Mouse (Mus musculus) forebrain, embryonic 12.5 days (tissue): ENCODE data around the gene Nipal1. TPM values are rescaled to one million over a fixed set of nuclear protein-coding genes. Genes with fewer than 3 reads are reported as not detected.

Experiments used
- ATAC-seq: fragments of 200-750 bp; cut with Nextera tagmentation; 2 replicates; pipeline ENCODE4 v1.8.0; 2017; ENCODE audit warnings: moderate TSS enrichment; ENCODE audit not compliant: low FRiP score
- H3K27ac ChIP-seq: fragments of 300-500 bp; sonication (generic); 2 replicates; pipeline ENCODE4 v1.5.1; 2016; ENCODE audit warnings: mild to moderate bottlenecking
- H3K27me3 ChIP-seq: fragments of 300-500 bp; sonication (generic); 2 replicates; pipeline ENCODE4 v1.6.1; 2016; ENCODE audit warnings: mild to moderate bottlenecking
- H3K36me3 ChIP-seq: fragments of 300-500 bp; sonication (generic); replicated peaks from 2 replicates; pipeline ENCODE4 v1.6.1; 2016; ENCODE audit warnings: mild to moderate bottlenecking
- H3K4me1 ChIP-seq: fragments of 300-500 bp; sonication (generic); 2 replicates; pipeline ENCODE4 v1.6.1; 2016
- H3K4me2 ChIP-seq: fragments of 300-500 bp; sonication (generic); 2 replicates; pipeline ENCODE4 v1.6.1; 2016; ENCODE audit warnings: mild to moderate bottlenecking, moderate library complexity
- H3K4me3 ChIP-seq: fragments of 300-500 bp; sonication (generic); replicated peaks from 2 replicates; pipeline ENCODE4 v1.5.1; 2016; ENCODE audit warnings: mild to moderate bottlenecking
- H3K9ac ChIP-seq: fragments of 300-500 bp; sonication (generic); 2 replicates; pipeline ENCODE4 v1.6.1; 2016; ENCODE audit warnings: mild to moderate bottlenecking
- H3K9me3 ChIP-seq: fragments of 300-500 bp; sonication (generic); 2 replicates; pipeline ENCODE4 v1.6.1; 2016
- WGBS: fragments of 180-500 bp; shearing (Covaris S2); methylation state at CpG from one replicate; pipeline ENCODE4 v1.1.7; 2016; 5-methylcytosine and 5-hydroxymethylcytosine counted together
- polyA plus RNA-seq: library from polyadenylated mRNA; unstranded; fragments of >200 nt; fragmentation: Nextera tagmentation; extraction: Ambion mirVana; gene quantifications from 2 replicates; pipeline ENCODE4 v1.2.1, GENCODE M21; 2016

The Nipal1 gene
- polyA plus RNA-seq = 0.49 and 0.56 TPM in 2 replicates

GRCm38 (mm10) chr5:72647418-72647907 is at the start of gene Nipal1:
Nipal1 (plus strand) TSS chr5:72647795.
- H3K9ac ChIP-seq = peak within 1 kb of the TSS; percentile 47
- H3K27ac ChIP-seq = no peak within 1 kb of the TSS
- H3K4me1 ChIP-seq = peaks cover 11% of the 10 kb centered on the region
- H3K4me2 ChIP-seq = peak within 1 kb of the TSS; percentile 94
- H3K27me3 ChIP-seq = peaks cover 44% of the 10 kb centered on the region
- H3K36me3 ChIP-seq = no peaks in the 10 kb centered on the region
- peak within 1 kb of the TSS; percentile 48 for H3K4me3 ChIP-seq
- H3K9me3 ChIP-seq = no peaks in the 10 kb centered on the region
- ATAC-seq = peak; percentile 95
- under 1% methylated on average over 25 of the region's 25 CpGs for WGBS

- 7% methylated on average over 5 of the region's 5 CpGs for WGBS
- H3K9me3 ChIP-seq = no peaks in the 10 kb centered on the region
- no peak overlapping the region for H3K27ac ChIP-seq
- H3K4me1 ChIP-seq = no peaks in the 10 kb centered on the region
- no peak overlapping the region for H3K9ac ChIP-seq
- ATAC-seq = peak; percentile 70; the same call in 1 of the 2 replicates
- H3K36me3 ChIP-seq = no peaks in the 10 kb centered on the region
- H3K4me2 ChIP-seq = no peak overlapping the region
- no peak overlapping the region for H3K4me3 ChIP-seq
- no peaks in the 10 kb centered on the region for H3K27me3 ChIP-seq
Observed at GRCm38 (mm10) chr5:72601006-72601405, 46.6 kb upstream of the Nipal1 start.

GRCm38 (mm10) chr5:72603138-72603537 is 44.5 kb upstream of the Nipal1 start:
- WGBS = 88% methylated on average over 4 of the region's 4 CpGs
- no peak for ATAC-seq
- H3K27me3 ChIP-seq = no peaks in the 10 kb centered on the region
- no peaks in the 10 kb centered on the region for H3K4me1 ChIP-seq
- H3K36me3 ChIP-seq = no peaks in the 10 kb centered on the region
- no peak overlapping the region for H3K27ac ChIP-seq
- no peak overlapping the region for H3K9ac ChIP-seq
- H3K4me2 ChIP-seq = no peak overlapping the region
- no peaks in the 10 kb centered on the region for H3K9me3 ChIP-seq
- no peak overlapping the region for H3K4me3 ChIP-seq

GRCm38 (mm10) chr5:72617413-72617812 is 30.2 kb upstream of the Nipal1 start:
- 85% methylated on average over 4 of the region's 4 CpGs for WGBS
- no peak for ATAC-seq
- Histone ChIP-seq H3K27ac (no peak overlapping the region), H3K9ac (no peak overlapping the region), H3K9me3 (no peaks in the 10 kb centered on the region), H3K4me1 (no peaks in the 10 kb centered on the region), H3K4me2 (no peak overlapping the region), H3K4me3 (no peak overlapping the region), H3K36me3 (no peaks in the 10 kb centered on the region), H3K27me3 (no peaks in the 10 kb centered on the region)

- no peaks in the 10 kb centered on the region for H3K36me3 ChIP-seq
- 82% methylated on average over 1 of the region's 1 CpGs for WGBS
- H3K4me1 ChIP-seq = no peaks in the 10 kb centered on the region
- H3K9me3 ChIP-seq = no peaks in the 10 kb centered on the region
- no peak for ATAC-seq
- no peak overlapping the region for H3K27ac ChIP-seq
- no peaks in the 10 kb centered on the region for H3K27me3 ChIP-seq
- no peak overlapping the region for H3K9ac ChIP-seq
- H3K4me3 ChIP-seq = no peak overlapping the region
- H3K4me2 ChIP-seq = no peak overlapping the region
Observed at GRCm38 (mm10) chr5:72621022-72621421, 26.6 kb upstream of the Nipal1 start.

- no peaks in the 10 kb centered on the region for H3K36me3 ChIP-seq
- H3K27ac ChIP-seq = no peak overlapping the region
- H3K4me3 ChIP-seq = no peak overlapping the region
- ATAC-seq = no peak
- no peaks in the 10 kb centered on the region for H3K9me3 ChIP-seq
- no peak overlapping the region for H3K4me2 ChIP-seq
- no peaks in the 10 kb centered on the region for H3K27me3 ChIP-seq
- no peaks in the 10 kb centered on the region for H3K4me1 ChIP-seq
- 89% methylated on average over 6 of the region's 6 CpGs for WGBS
- H3K9ac ChIP-seq = no peak overlapping the region
Observed at GRCm38 (mm10) chr5:72630026-72630425, 17.6 kb upstream of the Nipal1 start.

- Histone ChIP-seq H3K4me1 (no peaks in the 10 kb centered on the region), H3K27ac (no peak overlapping the region), H3K27me3 (no peaks in the 10 kb centered on the region), H3K9ac (no peak overlapping the region), H3K9me3 (no peaks in the 10 kb centered on the region), H3K36me3 (no peaks in the 10 kb centered on the region), H3K4me3 (no peak overlapping the region), H3K4me2 (no peak overlapping the region)
- 89% methylated on average over 9 of the region's 9 CpGs for WGBS
- ATAC-seq = no peak
Observed at GRCm38 (mm10) chr5:72634791-72635271, 12.8 kb upstream of the Nipal1 start.

GRCm38 (mm10) chr5:72636122-72636521 is 11.5 kb upstream of the Nipal1 start:
- no peak overlapping the region for H3K4me3 ChIP-seq
- ATAC-seq = no peak
- H3K9ac ChIP-seq = no peak overlapping the region
- no peaks in the 10 kb centered on the region for H3K9me3 ChIP-seq
- H3K4me1 ChIP-seq = no peaks in the 10 kb centered on the region
- no peaks in the 10 kb centered on the region for H3K36me3 ChIP-seq
- H3K4me2 ChIP-seq = no peak overlapping the region
- 74% methylated on average over 3 of the region's 3 CpGs for WGBS
- H3K27ac ChIP-seq = no peak overlapping the region
- no peaks in the 10 kb centered on the region for H3K27me3 ChIP-seq

GRCm38 (mm10) chr5:72636576-72636975 is 11.0 kb upstream of the Nipal1 start:
- Histone ChIP-seq H3K4me1 (no peaks in the 10 kb centered on the region), H3K36me3 (no peaks in the 10 kb centered on the region), H3K9me3 (no peaks in the 10 kb centered on the region), H3K27me3 (no peaks in the 10 kb centered on the region), H3K9ac (no peak overlapping the region), H3K4me3 (no peak overlapping the region), H3K4me2 (no peak overlapping the region), H3K27ac (no peak overlapping the region)
- no peak for ATAC-seq
- 86% methylated on average over 3 of the region's 3 CpGs for WGBS

GRCm38 (mm10) chr5:72640072-72640471 is 7.5 kb upstream of the Nipal1 start:
- H3K4me2 ChIP-seq = no peak overlapping the region
- H3K27me3 ChIP-seq = no peaks in the 10 kb centered on the region
- 92% methylated on average over 1 of the region's 1 CpGs for WGBS
- H3K9me3 ChIP-seq = no peaks in the 10 kb centered on the region
- no peak overlapping the region for H3K4me3 ChIP-seq
- no peak for ATAC-seq
- no peaks in the 10 kb centered on the region for H3K4me1 ChIP-seq
- H3K36me3 ChIP-seq = no peaks in the 10 kb centered on the region
- H3K27ac ChIP-seq = no peak overlapping the region
- H3K9ac ChIP-seq = no peak overlapping the region

GRCm38 (mm10) chr5:72643655-72644054 is 3.9 kb upstream of the Nipal1 start:
- H3K27me3 ChIP-seq = peaks cover 23% of the 10 kb centered on the region
- H3K4me1 ChIP-seq = peaks cover 11% of the 10 kb centered on the region
- H3K4me3 ChIP-seq = no peak overlapping the region
- 58% methylated on average over 7 of the region's 7 CpGs for WGBS
- no peaks in the 10 kb centered on the region for H3K36me3 ChIP-seq
- H3K9me3 ChIP-seq = no peaks in the 10 kb centered on the region
- no peak overlapping the region for H3K27ac ChIP-seq
- no peak for ATAC-seq
- H3K9ac ChIP-seq = no peak overlapping the region
- no peak overlapping the region for H3K4me2 ChIP-seq

GRCm38 (mm10) chr5:72644175-72644574 is 3.4 kb upstream of the Nipal1 start, which contains the start of gene Cnga1:
Cnga1 (minus strand) TSS chr5:72644275.
- peaks cover 28% of the 10 kb centered on the region for H3K27me3 ChIP-seq
- H3K36me3 ChIP-seq = no peaks in the 10 kb centered on the region
- H3K4me2 ChIP-seq = no peak within 1 kb of the TSS
- no peak within 1 kb of the TSS for H3K9ac ChIP-seq
- WGBS = 72% methylated on average over 1 of the region's 1 CpGs
- no peak for ATAC-seq
- H3K27ac ChIP-seq = no peak within 1 kb of the TSS
- H3K4me1 ChIP-seq = peaks cover 11% of the 10 kb centered on the region
- H3K9me3 ChIP-seq = no peaks in the 10 kb centered on the region
- no peak within 1 kb of the TSS for H3K4me3 ChIP-seq

GRCm38 (mm10) chr5:72646131-72646530 is 1.5 kb upstream of the Nipal1 start:
- H3K4me1 ChIP-seq = peaks cover 11% of the 10 kb centered on the region
- peaks cover 38% of the 10 kb centered on the region for H3K27me3 ChIP-seq
- no peak overlapping the region for H3K4me2 ChIP-seq
- WGBS = 40% methylated on average over 10 of the region's 10 CpGs
- H3K27ac ChIP-seq = no peak overlapping the region
- H3K4me3 ChIP-seq = no peak overlapping the region
- H3K36me3 ChIP-seq = no peaks in the 10 kb centered on the region
- H3K9ac ChIP-seq = no peak overlapping the region
- H3K9me3 ChIP-seq = no peaks in the 10 kb centered on the region
- ATAC-seq = no peak
